Mouse (Mus musculus): Measurements from ENCODE around the gene Mrps12.

- TF ChIP-seq POLR2A (IDR thresholded peaks at IDR 0.05; ENCODE audit: control insufficient read depth in 1 of 2, insufficient read depth in 1 of 2, low read depth in 1 of 2, low read length in 2 of 2, poor library complexity in 1 of 2) (no peak), TAL1 (IDR thresholded peaks at IDR 0.05; ENCODE audit: low read length) (no peak), POLR2AphosphoS2 (IDR thresholded peaks at IDR 0.05; ENCODE audit: low read length) (no peak), EP300 (IDR thresholded peaks at IDR 0.05; ENCODE audit: low read depth in 1 of 2, low read length in 2 of 2) (no peak), MAX (IDR thresholded peaks at IDR 0.05; ENCODE audit: low read length) (peak; percentile 75; the same call in 1 of the 2 replicates)
Measured at GRCm38 (mm10) chr7:28726600-28726999, 15.0 kb downstream of the Mrps12 start.
